Mouse (Mus musculus): ENCODE measurements around the gene Dok7. TPM values are rescaled to one million over a fixed set of nuclear protein-coding genes. Genes with fewer than 3 reads are reported as not detected.

Gene Dok7
- total RNA-seq, 2 experiments from 2014 or later = 9.3 to 12.1 TPM

GRCm38 (mm10) chr5:35057582-35057981, 1.0 kb downstream of the Dok7 start:
- no peak for DNase-seq

GRCm38 (mm10) chr5:35058216-35058615, 1.6 kb downstream of the Dok7 start:
- no peak for DNase-seq

DNA sequence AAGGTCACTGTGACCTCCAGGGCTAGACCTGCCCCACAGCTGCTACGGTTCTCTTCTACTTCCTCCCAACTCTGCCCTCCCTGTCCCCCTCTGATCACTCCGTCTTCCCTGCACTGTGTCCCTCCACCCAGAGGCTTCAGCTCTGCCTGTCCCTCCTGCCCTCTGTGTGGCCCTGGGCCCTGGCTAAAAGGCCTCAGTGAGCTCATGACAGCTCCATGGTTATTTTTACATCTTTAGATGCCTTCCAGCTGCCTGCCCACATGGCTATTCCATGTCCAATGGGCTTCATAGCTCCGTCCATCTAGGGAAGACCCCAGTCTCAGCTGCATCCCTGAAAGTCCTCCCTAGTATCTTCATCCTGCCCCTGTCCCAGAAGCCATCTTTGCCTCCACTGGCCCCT, 3.5 kb downstream of the Dok7 start:
- DNase-seq = no peak

DNA sequence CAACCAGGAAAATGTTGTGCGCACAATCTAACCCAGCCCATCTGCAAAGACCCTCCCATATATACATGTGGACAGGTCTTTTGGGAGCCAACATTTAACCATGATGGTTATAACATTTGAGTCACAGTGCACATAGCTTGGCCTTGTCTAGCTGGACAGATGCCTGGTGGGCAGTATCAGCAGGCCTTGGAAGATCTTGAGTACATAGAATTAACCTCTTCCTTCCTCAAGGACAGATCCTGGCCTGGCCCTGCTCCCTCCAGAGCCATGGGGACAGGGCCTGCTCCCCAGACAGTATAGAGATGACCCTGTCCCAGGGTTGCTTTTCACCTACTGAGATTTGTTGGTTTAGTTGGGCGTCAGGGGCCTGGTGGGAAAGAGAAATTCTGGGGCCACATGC, 13.3 kb downstream of the Dok7 start:
- no peak for DNase-seq

DNA sequence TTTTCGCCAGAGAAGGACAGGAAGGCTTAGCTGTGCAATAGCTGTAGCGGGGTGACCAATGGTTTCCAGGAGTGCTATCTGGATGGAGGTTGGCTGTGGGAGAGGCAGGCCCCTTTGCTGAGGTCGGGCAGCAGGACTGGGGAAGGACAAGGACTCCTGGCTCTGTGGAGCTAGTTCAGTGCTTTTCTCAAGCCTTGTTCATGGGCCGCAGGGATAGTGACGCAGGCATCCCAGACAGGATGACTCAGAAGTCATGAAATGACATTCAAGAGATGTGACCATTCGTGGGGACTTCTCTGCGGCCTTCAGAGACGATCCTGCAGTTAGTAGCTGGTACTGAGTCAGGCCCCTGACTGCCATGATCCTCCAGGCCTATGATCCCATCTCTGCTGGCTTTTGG, 13.7 kb downstream of the Dok7 start:
- DNase-seq = peak; percentile 54

DNA sequence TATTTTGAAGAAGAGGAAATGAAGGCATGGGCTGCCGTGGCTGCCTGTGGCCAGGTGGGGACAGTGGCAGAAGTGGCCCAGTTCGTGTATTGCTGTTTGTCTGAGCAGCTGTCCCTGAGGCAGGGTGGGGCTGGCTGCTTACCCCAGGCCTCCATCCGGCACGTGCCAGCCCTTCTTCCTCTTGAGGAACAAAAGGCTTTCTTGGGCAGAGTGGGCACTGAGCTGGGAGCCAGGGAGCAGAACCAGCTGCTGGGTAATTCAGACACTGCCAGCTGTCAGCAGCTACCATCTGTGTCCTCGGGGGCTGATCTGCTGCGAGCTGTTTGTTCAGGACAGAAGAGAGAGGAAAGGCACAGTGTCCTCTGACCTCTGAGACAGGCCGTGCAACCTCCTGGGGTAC, 14.4 kb downstream of the Dok7 start:
- DNase-seq = no peak

GRCm38 (mm10) chr5:35071855-35072254, 15.3 kb downstream of the Dok7 start:
- DNase-seq = no peak

DNA sequence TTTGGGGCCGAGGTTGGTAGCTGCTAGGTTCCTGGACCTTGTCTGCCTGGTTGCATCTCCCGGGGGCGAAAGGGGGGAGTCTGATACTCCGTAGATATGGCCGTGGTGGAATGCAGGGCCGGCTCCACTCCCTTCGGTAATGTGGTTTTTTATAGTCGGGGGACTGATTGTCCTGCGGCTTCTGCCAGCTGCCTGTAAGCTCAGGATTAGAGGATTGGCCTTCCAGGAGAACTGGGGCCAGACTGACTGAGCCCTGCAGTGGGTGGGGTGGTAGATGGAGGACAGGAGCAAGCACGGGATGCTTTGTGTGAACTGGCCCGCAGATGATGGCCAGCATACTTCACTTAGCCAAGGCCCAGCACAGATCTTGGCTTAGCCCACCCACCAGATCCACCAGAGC, 16.7 kb downstream of the Dok7 start:
- no peak for DNase-seq

- DNase-seq = peak; percentile 83
Observed at GRCm38 (mm10) chr5:35073992-35074391, 17.4 kb downstream of the Dok7 start.

DNA sequence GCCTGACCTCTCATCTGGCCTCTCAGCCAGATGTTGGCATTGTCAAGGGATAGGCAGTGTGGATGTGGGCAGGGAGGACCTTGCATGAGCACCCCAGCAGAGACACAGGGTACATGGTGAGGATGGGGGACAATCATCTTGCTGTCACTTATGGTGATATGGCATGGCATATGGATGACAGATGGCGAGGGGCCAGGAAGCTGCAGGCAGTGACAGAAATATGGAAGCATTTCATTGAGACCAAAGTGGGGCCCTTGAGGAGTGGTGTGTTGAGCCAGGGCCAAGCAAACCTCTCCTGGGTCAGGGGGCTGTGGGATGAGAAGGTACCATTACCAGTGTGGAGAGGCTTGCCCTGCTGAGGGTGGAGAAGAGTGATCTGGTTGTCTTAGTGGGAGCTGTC, 19.8 kb downstream of the Dok7 start:
- DNase-seq = no peak

DNA sequence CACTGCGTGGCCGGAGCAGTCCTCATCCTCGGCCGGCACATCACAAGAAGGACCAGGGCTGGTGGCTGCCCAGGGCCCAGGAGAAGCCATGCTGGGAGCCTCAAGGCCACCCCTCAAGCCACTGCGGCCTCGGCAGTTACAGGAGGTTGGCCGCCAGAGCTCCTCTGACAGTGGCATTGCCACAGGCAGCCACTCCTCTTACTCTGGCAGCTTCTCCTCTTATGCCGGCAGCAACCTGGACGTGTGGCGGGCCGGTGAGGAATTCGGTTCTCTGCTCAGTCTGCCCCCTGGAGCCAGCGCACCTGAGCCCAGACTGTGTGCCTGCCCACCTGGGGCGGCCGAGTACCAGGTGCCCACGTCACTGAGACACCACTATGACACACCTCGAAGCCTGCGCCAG, 22.5 kb downstream of the Dok7 start:
- peak; percentile 40 for DNase-seq

DNA sequence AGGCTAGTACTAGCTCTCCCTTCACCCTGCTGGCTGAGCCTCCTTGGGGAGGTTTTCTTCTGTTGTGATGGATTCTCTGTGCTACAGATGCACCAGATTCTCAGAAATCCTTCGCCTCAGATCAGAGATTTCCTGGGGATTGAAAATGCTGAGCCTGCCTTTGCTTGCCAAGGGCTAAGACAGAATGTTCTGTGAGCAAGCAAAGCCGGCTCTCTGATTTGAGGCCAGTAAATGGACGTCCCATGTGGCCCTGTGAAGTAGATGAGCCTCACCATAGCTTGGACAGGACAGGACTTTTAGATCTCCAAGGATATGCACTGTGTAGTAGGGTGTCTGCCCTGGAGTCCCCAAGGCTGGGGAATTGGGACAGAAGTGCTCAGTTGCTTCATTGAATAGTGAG, 28.3 kb downstream of the Dok7 start:
- DNase-seq = no peak

- DNase-seq = peak; percentile 91
Observed at GRCm38 (mm10) chr5:35088785-35089613, 32.4 kb downstream of the Dok7 start.

GRCm38 (mm10) chr5:35089614-35089963, 33.0 kb downstream of the Dok7 start:
- DNase-seq = no peak

DNA sequence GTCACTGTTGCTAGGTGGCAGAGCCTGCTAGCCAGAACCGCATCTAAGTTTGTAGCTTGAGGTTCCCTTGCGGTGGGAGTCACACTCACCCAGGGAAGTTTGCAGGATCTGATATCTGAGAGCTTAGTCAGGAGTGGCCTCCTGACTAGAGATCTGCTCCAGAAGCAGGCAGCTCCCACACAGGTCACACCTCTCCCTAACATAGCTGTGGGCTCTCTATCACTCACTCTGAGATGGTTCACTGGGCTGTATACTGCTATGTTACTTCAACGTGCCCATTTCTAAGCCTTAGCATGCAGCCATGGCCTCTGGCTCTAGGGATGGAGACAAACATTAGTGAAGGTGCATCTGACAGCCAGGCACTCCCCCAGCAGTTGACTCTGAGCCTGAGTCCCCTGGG, 35.1 kb downstream of the Dok7 start:
- no peak for DNase-seq

- no peak for DNase-seq
Observed at GRCm38 (mm10) chr5:35103086-35103485, 46.5 kb downstream of the Dok7 start.

- no peak for DNase-seq
Observed at GRCm38 (mm10) chr5:35103528-35103927, 47.0 kb downstream of the Dok7 start.

- no peak for DNase-seq
Observed at GRCm38 (mm10) chr5:35104183-35104959, 47.8 kb downstream of the Dok7 start.

DNA sequence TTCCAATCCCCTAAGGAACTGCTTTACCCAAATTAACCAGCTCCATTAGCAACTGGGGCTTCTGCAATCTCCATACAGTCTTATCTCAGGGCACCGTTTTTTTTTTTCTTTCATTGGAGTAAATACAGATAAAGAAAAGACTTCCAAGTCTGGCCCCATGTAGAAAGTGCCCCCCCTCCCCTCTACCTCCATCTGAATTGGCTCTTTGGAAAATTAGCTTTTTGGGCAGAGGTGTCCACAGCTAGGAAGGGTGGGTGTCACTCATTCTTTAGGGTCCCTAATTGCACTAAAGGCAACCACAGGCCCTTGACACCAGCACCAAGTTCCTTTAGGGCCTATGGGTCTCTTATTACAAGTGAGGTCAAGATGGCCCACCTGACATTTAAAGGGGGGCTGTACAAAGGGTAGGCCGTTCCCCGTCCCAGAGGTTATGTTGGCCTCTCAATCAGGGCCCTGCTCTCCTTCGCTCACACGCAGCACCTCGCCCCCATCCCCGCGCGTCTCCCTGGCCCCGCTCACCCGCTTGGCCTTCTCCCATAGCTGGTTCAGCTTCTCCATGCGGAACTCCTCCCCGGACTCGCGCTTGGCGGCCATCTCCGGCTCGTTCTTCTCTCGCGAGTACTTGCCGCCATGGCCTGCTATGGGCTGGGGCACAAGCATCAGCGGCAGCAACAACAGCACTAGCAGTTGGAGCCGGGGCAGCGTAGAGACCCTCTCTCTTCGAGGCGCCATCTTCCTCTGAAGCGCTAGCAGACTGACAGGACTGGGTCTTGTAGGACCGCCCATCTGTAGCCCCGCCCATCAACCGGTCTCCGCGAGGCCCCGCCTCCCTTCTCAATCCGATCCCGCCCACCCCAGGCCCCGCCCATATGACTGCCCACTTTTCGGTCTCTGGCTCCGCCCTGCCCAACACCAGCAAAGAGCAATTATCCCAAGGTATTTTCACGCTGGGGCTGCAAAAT, 48.7 kb downstream of the Dok7 start, which contains the start of gene Lrpap1:
Lrpap1 (minus strand) TSS at position 807 of the 962 bp plus-strand sequence.
- DNase-seq = peak; percentile 94

- no peak for DNase-seq
Observed at GRCm38 (mm10) chr5:35105922-35106298, 49.3 kb downstream of the Dok7 start.

DNA sequence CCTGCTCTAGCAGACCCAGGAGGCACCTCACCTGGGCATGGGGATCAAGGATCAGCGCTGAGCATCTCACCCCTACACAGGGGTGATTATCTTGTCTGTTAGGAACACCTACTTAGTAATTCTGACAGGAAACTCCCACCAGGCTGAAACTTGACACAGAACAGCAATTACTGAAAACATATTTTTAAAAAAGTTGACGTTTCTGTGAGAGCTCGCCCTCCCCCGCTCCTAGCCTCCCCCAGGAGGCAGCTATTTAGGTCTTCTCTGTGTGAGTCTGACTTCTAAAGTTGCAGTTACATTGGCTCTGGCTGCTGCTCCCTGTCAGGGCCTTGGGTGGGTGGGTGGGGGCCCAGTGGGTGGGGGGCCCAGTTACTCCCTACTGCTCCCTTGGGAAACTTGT, 55.9 kb downstream of the Dok7 start:
- no peak for DNase-seq

GRCm38 (mm10) chr5:35116002-35116401, 59.4 kb downstream of the Dok7 start:
- no peak for DNase-seq

DNA sequence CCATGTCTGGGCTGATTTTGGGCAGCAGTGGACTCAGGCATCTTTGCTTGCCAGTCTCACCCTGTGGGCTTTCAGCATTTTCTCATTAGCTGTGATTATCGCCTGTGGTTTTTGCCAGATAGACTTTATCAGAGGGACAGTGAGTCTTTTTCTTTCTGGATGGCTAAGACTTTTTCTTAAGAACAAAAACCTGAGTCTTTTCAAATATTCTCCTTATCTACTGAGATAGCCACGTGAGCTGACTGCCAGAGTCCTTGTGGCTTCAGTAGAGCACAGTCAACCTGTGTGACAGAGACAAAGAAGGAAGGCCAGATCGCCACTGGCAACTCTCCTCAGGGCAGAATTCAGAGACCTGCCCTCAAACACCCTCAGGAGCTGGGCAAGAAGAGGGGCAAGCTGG, 61.1 kb downstream of the Dok7 start:
- DNase-seq = no peak

All from adrenal gland, postnatal 10 days (tissue).